Mouse (Mus musculus): ENCODE results near the gene Tox4. TPM values are rescaled to one million over a fixed set of nuclear protein-coding genes. Genes with fewer than 3 reads are reported as not detected.
A peak's percentile ranks its signal among the peaks of the same experiment; 100 is the strongest.

The Tox4 gene
- total and polyA plus RNA-seq, 2 experiments from 2014 or later, result 45.6 to 62.1 TPM

- TF ChIP-seq CTCF (IDR thresholded peaks at IDR 0.05; ENCODE audit: low read depth), result no peak
- H3K27me3 ChIP-seq (ENCODE audit: insufficient read depth, low read length), result no peaks in the 10 kb centered on the region
- no peak overlapping the region for H3K4me3 ChIP-seq (ENCODE audit: low read length)
- H3K9me3 ChIP-seq (ENCODE audit: low read length), result no peaks in the 10 kb centered on the region
- H3K36me3 ChIP-seq (ENCODE audit: insufficient read depth, low read length), result no peaks in the 10 kb centered on the region
- H3K9ac ChIP-seq (replicated peaks; ENCODE audit: low read length), result no peak overlapping the region
- peak; percentile 42 for DNase-seq (ENCODE audit: low spot score)
- no peak overlapping the region for H3K27ac ChIP-seq
- H3K4me2 ChIP-seq (ENCODE audit: low read depth, low read length), result no peak overlapping the region
- peaks cover 11% of the 10 kb centered on the region for H3K4me1 ChIP-seq (ENCODE audit: insufficient read depth, low read length)
- no peak for ATAC-seq
- WGBS, result 41% methylated on average over 6 of the region's 6 CpGs
Measured at GRCm38 (mm10) chr14:52319361-52319760, 40.4 kb downstream of the Tox4 start.

- Histone ChIP-seq H3K4me2 (ENCODE audit: low read depth, low read length) (peak overlapping the region; percentile 80), H3K27me3 (ENCODE audit: insufficient read depth, low read length) (no peaks in the 10 kb centered on the region), H3K36me3 (ENCODE audit: insufficient read depth, low read length) (no peaks in the 10 kb centered on the region), H3K4me3 (ENCODE audit: low read length) (no peak overlapping the region), H3K4me1 (ENCODE audit: insufficient read depth, low read length) (no peaks in the 10 kb centered on the region; the same call in 1 of the 2 replicates), H3K9ac (replicated peaks; ENCODE audit: low read length) (no peak overlapping the region), H3K27ac (peak overlapping the region; percentile 26; the same call in 1 of the 2 replicates), H3K9me3 (ENCODE audit: low read length) (no peaks in the 10 kb centered on the region)
- WGBS, result 0% methylated on average over 4 of the region's 4 CpGs
- ATAC-seq (peak; percentile 25; the same call in 1 of the 2 replicates), DNase-seq (ENCODE audit: low spot score) (peak; percentile 32)
- TF ChIP-seq CTCF (IDR thresholded peaks at IDR 0.05; ENCODE audit: low read depth), result peak; percentile 59
Measured at GRCm38 (mm10) chr14:52325890-52326289, 46.9 kb downstream of the Tox4 start.

- under 1% methylated on average over 14 of the region's 14 CpGs for WGBS
- peak overlapping the region; percentile 43 for H3K4me3 ChIP-seq (ENCODE audit: low read length)
- H3K27ac ChIP-seq, result peak overlapping the region; percentile 65
- H3K9me3 ChIP-seq (ENCODE audit: low read length), result no peaks in the 10 kb centered on the region
- H3K9ac ChIP-seq (replicated peaks; ENCODE audit: low read length), result peak overlapping the region; percentile 28; the same call in 1 of the 2 replicates
- no peaks in the 10 kb centered on the region for H3K36me3 ChIP-seq (ENCODE audit: insufficient read depth, low read length)
- no peaks in the 10 kb centered on the region for H3K27me3 ChIP-seq (ENCODE audit: insufficient read depth, low read length)
- H3K4me2 ChIP-seq (ENCODE audit: low read depth, low read length), result peak overlapping the region; percentile 80
- no peaks in the 10 kb centered on the region; the same call in 1 of the 2 replicates for H3K4me1 ChIP-seq (ENCODE audit: insufficient read depth, low read length)
- no peak for TF ChIP-seq CTCF (IDR thresholded peaks at IDR 0.05; ENCODE audit: low read depth)
- DNase-seq (ENCODE audit: low spot score) (peak; percentile 66), ATAC-seq (peak; percentile 77)
Measured at GRCm38 (mm10) chr14:52327375-52327901, 48.5 kb downstream of the Tox4 start.

- peak within 1 kb of the TSS; percentile 65 for H3K27ac ChIP-seq
- 2% methylated on average over 26 of the region's 26 CpGs for WGBS
- H3K4me2 ChIP-seq (ENCODE audit: low read depth, low read length), result peak within 1 kb of the TSS; percentile 80
- no peaks in the 10 kb centered on the region for H3K9me3 ChIP-seq (ENCODE audit: low read length)
- no peaks in the 10 kb centered on the region for H3K27me3 ChIP-seq (ENCODE audit: insufficient read depth, low read length)
- DNase-seq (ENCODE audit: low spot score), result peak; percentile 32
- peak; percentile 78 for ATAC-seq
- H3K4me1 ChIP-seq (ENCODE audit: insufficient read depth, low read length), result no peaks in the 10 kb centered on the region; the same call in 1 of the 2 replicates
- TF ChIP-seq CTCF (IDR thresholded peaks at IDR 0.05; ENCODE audit: low read depth), result no peak
- H3K4me3 ChIP-seq (ENCODE audit: low read length), result peak within 1 kb of the TSS; percentile 43
- no peaks in the 10 kb centered on the region for H3K36me3 ChIP-seq (ENCODE audit: insufficient read depth, low read length)
- H3K9ac ChIP-seq (replicated peaks; ENCODE audit: low read length), result peak within 1 kb of the TSS; percentile 28; the same call in 1 of the 2 replicates
Measured at GRCm38 (mm10) chr14:52327910-52328812, 49.2 kb downstream of the Tox4 start, which contains the start of gene Sall2. TSS of gene Sall2 (minus strand) at chr14:52328762.

GRCm38 (mm10) chr14:52331069-52331750 lies 52.3 kb downstream of the Tox4 start:
- Histone ChIP-seq H3K4me3 (ENCODE audit: low read length) (no peak overlapping the region), H3K9ac (replicated peaks; ENCODE audit: low read length) (no peak overlapping the region), H3K36me3 (ENCODE audit: insufficient read depth, low read length) (no peaks in the 10 kb centered on the region), H3K27me3 (ENCODE audit: insufficient read depth, low read length) (no peaks in the 10 kb centered on the region), H3K9me3 (ENCODE audit: low read length) (no peaks in the 10 kb centered on the region), H3K4me1 (ENCODE audit: insufficient read depth, low read length) (no peaks in the 10 kb centered on the region; the same call in 1 of the 2 replicates), H3K4me2 (ENCODE audit: low read depth, low read length) (0 out of 2 replicates have a peak overlapping the region, but pooled peaks have one; percentile 3), H3K27ac (peak overlapping the region; percentile 59)
- peak; percentile 13 for DNase-seq (ENCODE audit: low spot score)
- no peak for ATAC-seq
- 15% methylated on average over 4 of the region's 4 CpGs for WGBS
- TF ChIP-seq CTCF (IDR thresholded peaks at IDR 0.05; ENCODE audit: low read depth), result no peak

GRCm38 (mm10) chr14:52332171-52332570 lies 53.2 kb downstream of the Tox4 start:
- Histone ChIP-seq H3K4me2 (ENCODE audit: low read depth, low read length) (no peak overlapping the region), H3K36me3 (ENCODE audit: insufficient read depth, low read length) (no peaks in the 10 kb centered on the region), H3K9me3 (ENCODE audit: low read length) (no peaks in the 10 kb centered on the region), H3K9ac (replicated peaks; ENCODE audit: low read length) (no peak overlapping the region), H3K27ac (peak overlapping the region; percentile 59; the same call in 1 of the 2 replicates), H3K4me1 (ENCODE audit: insufficient read depth, low read length) (no peaks in the 10 kb centered on the region), H3K27me3 (ENCODE audit: insufficient read depth, low read length) (no peaks in the 10 kb centered on the region), H3K4me3 (ENCODE audit: low read length) (no peak overlapping the region)
- DNase-seq (ENCODE audit: low spot score) (no peak), ATAC-seq (no peak)
- WGBS, result 58% methylated on average over 2 of the region's 3 CpGs
- TF ChIP-seq CTCF (IDR thresholded peaks at IDR 0.05; ENCODE audit: low read depth), result no peak

Data from hindbrain, postnatal 0 days (tissue).